Comparison of ENCODE assay signal across 8 mouse cellular contexts in genomic region chr4:128839811-128840738, GRCm38 (mm10). TPM values are rescaled to one million over a fixed set of nuclear protein-coding genes. Genes with fewer than 3 reads are reported as not detected.
DNase-seq lines count a peak whose midpoint lies in the region; ATAC-seq and TF ChIP-seq lines count a peak whose summit lies in the region.

No protein-coding gene starts in this region.

- TF ChIP-seq POLR2A in lung, adult 2 months (IDR thresholded peaks at IDR 0.05; ENCODE audit: borderline replicate concordance, extremely low read depth, low read depth, low read length), result no peak

- H3K4me3 ChIP-seq in lung, adult 2 months (replicated peaks; ENCODE audit: extremely low read depth, low read depth, low read length), result no peak overlapping the region
- H3K4me3 ChIP-seq in midbrain, embryonic 10.5 days, result no peak overlapping the region

- H3K27ac ChIP-seq in midbrain, embryonic 10.5 days (replicated peaks), result peak overlapping the region; percentile 67

- DNase-seq in lung, adult 18-20 months, result peak; percentile 21 to 30
- DNase-seq in lung, adult 2 months, result no peak
- peak; percentile 85 for DNase-seq in fibroblast of lung, adult 2 months (ENCODE audit: low read depth)
- DNase-seq in heart, postnatal 25 days (ENCODE audit: low spot score), result peak; percentile 10
- peak; percentile 78 to 85 for DNase-seq in kidney, postnatal 4 days
- DNase-seq in midbrain, embryonic 10.5 days (ENCODE audit: low spot score), result no peak
- peak; percentile 85 for DNase-seq in testis, postnatal 10 days (ENCODE audit: low spot score)

- no peaks in the 10 kb centered on the region for H3K4me1 ChIP-seq in lung, adult 2 months (ENCODE audit: control insufficient read depth, insufficient read depth, low read length)
- H3K4me1 ChIP-seq in midbrain, embryonic 10.5 days, result peaks cover 41% of the 10 kb centered on the region

- H3K36me3 ChIP-seq in midbrain, embryonic 10.5 days, result no peaks in the 10 kb centered on the region

- ATAC-seq in activated CD4-positive, CD25-positive, alpha-beta regulatory T cell, adult 4 months, result no peak

- H3K27me3 ChIP-seq in midbrain, embryonic 10.5 days (ENCODE audit: low read depth, poor library complexity, severe bottlenecking), result no peaks in the 10 kb centered on the region

- TF ChIP-seq CTCF in lung, adult 2 months (IDR thresholded peaks at IDR 0.05; ENCODE audit: insufficient read depth, low read length), result no peak

- no peaks in the 10 kb centered on the region for H3K9me3 ChIP-seq in midbrain, embryonic 10.5 days (replicated peaks)

- WGBS in lung, adult 2 months, result 19% methylated on average over 16 of the region's 16 CpGs
- WGBS in midbrain, embryonic 10.5 days, result 60% methylated on average over 16 of the region's 16 CpGs

- intact Hi-C loops in heart, postnatal 25 days (cut with DNase I), result no loop called here

RNA-seq across cellular contexts. Expression of gene Zfp362, which starts 34.2 kb away (rescaled TPM):
- 43.8 and 48.8 TPM in 2 replicates for polyA plus RNA-seq in lung, adult 2 months (2012; rRNA removed)
- 10 to 100 TPM; 12.8 to 13.0 TPM for total RNA-seq in heart, postnatal 25 days (2021)
- polyA plus RNA-seq in midbrain, embryonic 10.5 days (2016; fragmentation: Nextera tagmentation; extraction: Ambion mirVana), result 36.5 and 37.9 TPM in 2 replicates
- polyA plus RNA-seq in activated CD4-positive, CD25-positive, alpha-beta regulatory T cell, adult 4 months (2017; shearing (Covaris generic)), result 10 to 100 TPM in 1 of 2 experiments, 1 to 10 TPM in 1; 6.9 to 13.2 TPM

RNA-seq across cellular contexts. Expression of gene Trim62, which starts 43.3 kb away (rescaled TPM):
- polyA plus RNA-seq in lung, adult 2 months (2012; rRNA removed), result 18.6 and 19.7 TPM in 2 replicates
- 1 to 10 TPM; 1.2 to 1.7 TPM for total RNA-seq in heart, postnatal 25 days (2021)
- 7.6 and 10.0 TPM in 2 replicates for polyA plus RNA-seq in midbrain, embryonic 10.5 days (2016; fragmentation: Nextera tagmentation; extraction: Ambion mirVana)
- polyA plus RNA-seq in activated CD4-positive, CD25-positive, alpha-beta regulatory T cell, adult 4 months (2017; shearing (Covaris generic)), result 1 to 10 TPM in 1 of 2 experiments, under 1 TPM in 1; 0.96 to 1.6 TPM

Comparison
In these comparisons a context has a peak if more than half of its experiments do, and no peak if none do; other contexts are left out.
1. DNase-seq: peak in lung, adult 18-20 months (2 of 2), fibroblast of lung, adult 2 months (single experiment), heart, postnatal 25 days (single experiment), kidney, postnatal 4 days (2 of 2) and testis, postnatal 10 days (single experiment); none in lung, adult 2 months (single experiment) and midbrain, embryonic 10.5 days (single experiment).